Mouse (Mus musculus) heart, embryonic 13.5 days (tissue): ENCODE measurements at regions not wholly inside any gene's neighbourhood (a gene's known extent, or its start where the extent isn't known, plus 50 kb on each side); places are given as distances from the start of the nearest gene placed in this dataset.

Experiments used
- ATAC-seq: fragments of 200-750 bp; cut with Nextera tagmentation; 2 replicates; pipeline ENCODE4 v1.8.0; 2017; ENCODE audit warnings: moderate TSS enrichment; ENCODE audit not compliant: insufficient number of reproducible peaks, low FRiP score, low TSS enrichment; ENCODE audit errors: extremely low read depth
- H3K27ac ChIP-seq: fragments of 300-500 bp; sonication (generic); replicated peaks from 2 replicates; pipeline ENCODE4 v1.5.1; 2015; ENCODE audit warnings: moderate library complexity, mild to moderate bottlenecking, inconsistent platforms
- H3K27me3 ChIP-seq: fragments of 300-500 bp; sonication (generic); replicated peaks from 2 replicates; pipeline ENCODE4 v1.6.1; 2015; ENCODE audit warnings: mild to moderate bottlenecking, inconsistent platforms
- H3K36me3 ChIP-seq: fragments of 300-500 bp; sonication (generic); 2 replicates; pipeline ENCODE4 v1.6.1; 2015; ENCODE audit warnings: mild to moderate bottlenecking, inconsistent platforms
- H3K4me1 ChIP-seq: fragments of 300-500 bp; sonication (generic); 2 replicates; pipeline ENCODE4 v1.6.1; 2015; ENCODE audit warnings: inconsistent platforms
- H3K4me2 ChIP-seq: fragments of 300-500 bp; sonication (generic); 2 replicates; pipeline ENCODE4 v1.6.1; 2015; ENCODE audit warnings: inconsistent platforms, mild to moderate bottlenecking, moderate library complexity
- H3K4me3 ChIP-seq: fragments of 300-500 bp; sonication (generic); 2 replicates; pipeline ENCODE4 v1.5.1; 2015; ENCODE audit warnings: moderate library complexity, mild to moderate bottlenecking, inconsistent platforms
- H3K9ac ChIP-seq: fragments of 300-500 bp; sonication (generic); 2 replicates; pipeline ENCODE4 v1.6.1; 2015; ENCODE audit warnings: inconsistent platforms, mild to moderate bottlenecking, moderate library complexity
- H3K9me3 ChIP-seq: fragments of 300-500 bp; sonication (generic); 2 replicates; pipeline ENCODE4 v1.6.1; 2016; ENCODE audit warnings: inconsistent platforms
- WGBS: fragments of 180-500 bp; shearing (Covaris S2); methylation state at CpG from one replicate; pipeline ENCODE4 v1.1.7; 2015; ENCODE audit warnings: mixed read lengths; 5-methylcytosine and 5-hydroxymethylcytosine counted together

GRCm38 (mm10) chr15:31087607-31088006, 136.5 kb upstream of the Dap start:
- Histone ChIP-seq H3K9me3 (peaks cover 7% of the 10 kb centered on the region; the same call in 1 of the 2 replicates), H3K27ac (no peak overlapping the region), H3K4me3 (no peak overlapping the region), H3K36me3 (no peaks in the 10 kb centered on the region), H3K27me3 (no peaks in the 10 kb centered on the region), H3K4me1 (no peaks in the 10 kb centered on the region), H3K4me2 (no peak overlapping the region), H3K9ac (no peak overlapping the region)
- no peak for ATAC-seq
- WGBS: 64% methylated on average over 1 of the region's 1 CpGs

- 74% methylated on average over 5 of the region's 5 CpGs for WGBS
- no peak overlapping the region for H3K27ac ChIP-seq
- no peaks in the 10 kb centered on the region for H3K27me3 ChIP-seq
- no peaks in the 10 kb centered on the region for H3K4me1 ChIP-seq
- no peak overlapping the region for H3K9ac ChIP-seq
- no peak overlapping the region for H3K4me2 ChIP-seq
- ATAC-seq: no peak
- no peak overlapping the region for H3K4me3 ChIP-seq
- H3K36me3 ChIP-seq: no peaks in the 10 kb centered on the region
- H3K9me3 ChIP-seq: no peaks in the 10 kb centered on the region
Observed at GRCm38 (mm10) chr15:31091916-31092570, 132.1 kb upstream of the Dap start.

GRCm38 (mm10) chr15:31096206-31096605, 127.9 kb upstream of the Dap start:
- no peak for ATAC-seq
- Histone ChIP-seq H3K4me1 (no peaks in the 10 kb centered on the region), H3K9ac (no peak overlapping the region), H3K27ac (no peak overlapping the region), H3K27me3 (no peaks in the 10 kb centered on the region), H3K9me3 (no peaks in the 10 kb centered on the region), H3K36me3 (no peaks in the 10 kb centered on the region), H3K4me2 (no peak overlapping the region), H3K4me3 (no peak overlapping the region)
- WGBS: 74% methylated on average over 7 of the region's 7 CpGs

GRCm38 (mm10) chr15:31097301-31097700, 126.8 kb upstream of the Dap start:
- H3K9ac ChIP-seq: no peak overlapping the region
- H3K4me2 ChIP-seq: no peak overlapping the region
- H3K27ac ChIP-seq: no peak overlapping the region
- H3K9me3 ChIP-seq: no peaks in the 10 kb centered on the region
- H3K4me1 ChIP-seq: no peaks in the 10 kb centered on the region
- H3K27me3 ChIP-seq: no peaks in the 10 kb centered on the region
- H3K4me3 ChIP-seq: no peak overlapping the region
- WGBS: 72% methylated on average over 4 of the region's 4 CpGs
- ATAC-seq: no peak
- no peaks in the 10 kb centered on the region for H3K36me3 ChIP-seq

GRCm38 (mm10) chr15:31104743-31105142, 119.4 kb upstream of the Dap start:
- Histone ChIP-seq H3K9ac (no peak overlapping the region), H3K4me2 (no peak overlapping the region), H3K9me3 (no peaks in the 10 kb centered on the region), H3K27ac (no peak overlapping the region), H3K27me3 (no peaks in the 10 kb centered on the region), H3K4me3 (no peak overlapping the region), H3K36me3 (no peaks in the 10 kb centered on the region), H3K4me1 (no peaks in the 10 kb centered on the region)
- whole genome bisulfite sequencing: 59% methylated on average over 4 of the region's 4 CpGs
- ATAC-seq: no peak

GRCm38 (mm10) chr15:31106907-31107306, 117.2 kb upstream of the Dap start:
- 73% methylated on average over 9 of the region's 9 CpGs for WGBS
- no peak overlapping the region for H3K4me2 ChIP-seq
- no peak for ATAC-seq
- H3K27me3 ChIP-seq: no peaks in the 10 kb centered on the region
- H3K27ac ChIP-seq: no peak overlapping the region
- no peaks in the 10 kb centered on the region for H3K4me1 ChIP-seq
- no peaks in the 10 kb centered on the region for H3K9me3 ChIP-seq
- H3K9ac ChIP-seq: no peak overlapping the region
- H3K4me3 ChIP-seq: no peak overlapping the region
- H3K36me3 ChIP-seq: no peaks in the 10 kb centered on the region

- Histone ChIP-seq H3K4me2 (no peak overlapping the region), H3K27me3 (no peaks in the 10 kb centered on the region), H3K36me3 (no peaks in the 10 kb centered on the region), H3K27ac (no peak overlapping the region), H3K9me3 (0 out of 2 replicates have a peak, but pooled peaks cover 3% of the 10 kb centered on the region), H3K4me3 (no peak overlapping the region), H3K4me1 (no peaks in the 10 kb centered on the region), H3K9ac (no peak overlapping the region)
- WGBS: 61% methylated on average over 1 of the region's 1 CpGs
- no peak for ATAC-seq
Observed at GRCm38 (mm10) chr15:31113216-31113615, 110.9 kb upstream of the Dap start.

- no peak overlapping the region for H3K9ac ChIP-seq
- H3K27ac ChIP-seq: no peak overlapping the region
- no peaks in the 10 kb centered on the region for H3K4me1 ChIP-seq
- H3K9me3 ChIP-seq: 0 out of 2 replicates have a peak, but pooled peaks cover 3% of the 10 kb centered on the region
- no peaks in the 10 kb centered on the region for H3K27me3 ChIP-seq
- no peak for ATAC-seq
- no peak overlapping the region for H3K4me3 ChIP-seq
- H3K36me3 ChIP-seq: no peaks in the 10 kb centered on the region
- H3K4me2 ChIP-seq: no peak overlapping the region
Observed at GRCm38 (mm10) chr15:31117338-31117737, 106.8 kb upstream of the Dap start.

GRCm38 (mm10) chr15:31120147-31120546, 104.0 kb upstream of the Dap start:
- H3K27me3 ChIP-seq: no peaks in the 10 kb centered on the region
- H3K4me3 ChIP-seq: no peak overlapping the region
- no peak for ATAC-seq
- no peak overlapping the region for H3K4me2 ChIP-seq
- H3K9me3 ChIP-seq: no peaks in the 10 kb centered on the region
- WGBS: 54% methylated on average over 6 of the region's 6 CpGs
- H3K36me3 ChIP-seq: no peaks in the 10 kb centered on the region
- H3K4me1 ChIP-seq: no peaks in the 10 kb centered on the region
- H3K27ac ChIP-seq: no peak overlapping the region
- no peak overlapping the region for H3K9ac ChIP-seq

- Histone ChIP-seq H3K4me2 (no peak overlapping the region), H3K36me3 (no peaks in the 10 kb centered on the region), H3K9ac (no peak overlapping the region), H3K27ac (no peak overlapping the region), H3K27me3 (no peaks in the 10 kb centered on the region), H3K9me3 (no peaks in the 10 kb centered on the region), H3K4me1 (no peaks in the 10 kb centered on the region), H3K4me3 (no peak overlapping the region)
- no peak for ATAC-seq
- 80% methylated on average over 1 of the region's 1 CpGs for WGBS
Observed at GRCm38 (mm10) chr15:31125784-31126183, 98.3 kb upstream of the Dap start.

GRCm38 (mm10) chr15:31126999-31127398, 97.1 kb upstream of the Dap start:
- Histone ChIP-seq H3K9me3 (no peaks in the 10 kb centered on the region), H3K9ac (no peak overlapping the region), H3K27me3 (no peaks in the 10 kb centered on the region), H3K4me1 (no peaks in the 10 kb centered on the region), H3K36me3 (no peaks in the 10 kb centered on the region), H3K4me3 (no peak overlapping the region), H3K4me2 (no peak overlapping the region), H3K27ac (no peak overlapping the region)
- ATAC-seq: no peak
- WGBS: 49% methylated on average over 3 of the region's 3 CpGs

- no peak overlapping the region for H3K4me3 ChIP-seq
- no peaks in the 10 kb centered on the region for H3K27me3 ChIP-seq
- no peak overlapping the region for H3K4me2 ChIP-seq
- H3K4me1 ChIP-seq: no peaks in the 10 kb centered on the region
- H3K9ac ChIP-seq: no peak overlapping the region
- no peak for ATAC-seq
- H3K36me3 ChIP-seq: no peaks in the 10 kb centered on the region
- H3K27ac ChIP-seq: no peak overlapping the region
- 43% methylated on average over 7 of the region's 7 CpGs for WGBS
- H3K9me3 ChIP-seq: no peaks in the 10 kb centered on the region
Observed at GRCm38 (mm10) chr15:31134891-31135290, 89.2 kb upstream of the Dap start.
